Mouse (Mus musculus): ENCODE data around the gene Acsbg1.
A peak's percentile ranks its signal among the peaks of the same experiment; 100 is the strongest.
"Not testable (repeated sequence)": the region's sequence is repeated elsewhere in the genome, so short reads cannot be mapped to it uniquely, and the experiment has no call there.

The Acsbg1 gene

DNA sequence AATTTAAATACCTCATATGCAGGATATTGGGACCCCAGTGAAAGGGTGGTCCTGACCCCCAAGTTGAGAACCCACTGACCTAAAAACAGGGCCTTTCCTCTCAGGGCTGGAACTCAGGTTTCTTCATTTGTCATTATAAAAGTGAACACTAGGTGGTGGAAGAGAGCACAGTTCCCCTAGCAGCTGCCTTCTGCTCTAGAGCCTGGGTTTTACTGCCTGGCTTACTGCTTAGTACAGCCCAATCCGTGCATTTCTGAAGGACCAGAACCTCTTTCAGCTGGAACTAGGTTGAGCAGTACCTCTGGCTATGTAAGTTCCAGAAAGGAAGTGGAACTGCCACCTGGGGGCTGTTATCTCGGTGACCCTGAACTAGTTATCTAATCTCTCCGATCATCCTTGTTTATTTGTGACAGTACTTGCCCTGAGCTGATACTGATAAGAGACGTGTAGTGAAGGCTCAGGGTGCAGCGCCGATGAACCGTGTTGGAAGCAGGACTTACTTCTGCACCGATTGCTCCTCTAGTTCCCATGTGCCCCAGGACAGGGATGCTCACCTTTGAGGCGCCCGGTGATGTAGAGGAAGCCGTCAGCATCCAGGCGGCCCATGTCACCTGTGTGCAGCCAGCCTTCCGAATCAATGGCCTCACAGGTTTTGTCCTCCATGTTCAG lies 47.4 kb downstream of the Acsbg1 start:
- no peak for DNase-seq (ENCODE audit: low spot score in 2 of 2)

GRCm38 (mm10) chr9:54612781-54613191 lies 48.9 kb downstream of the Acsbg1 start:
- DNase-seq (ENCODE audit: low spot score in 2 of 2), result no peak

- no peak for DNase-seq (ENCODE audit: low spot score in 2 of 2)
Observed at GRCm38 (mm10) chr9:54604886-54605285, 56.8 kb downstream of the Acsbg1 start.

GRCm38 (mm10) chr9:54604131-54604654 lies 57.5 kb downstream of the Acsbg1 start:
- no peak for DNase-seq (ENCODE audit: low spot score in 2 of 2)

- no peak for DNase-seq (ENCODE audit: low spot score in 2 of 2)
Observed at GRCm38 (mm10) chr9:54602916-54603315, 58.8 kb downstream of the Acsbg1 start.

DNA sequence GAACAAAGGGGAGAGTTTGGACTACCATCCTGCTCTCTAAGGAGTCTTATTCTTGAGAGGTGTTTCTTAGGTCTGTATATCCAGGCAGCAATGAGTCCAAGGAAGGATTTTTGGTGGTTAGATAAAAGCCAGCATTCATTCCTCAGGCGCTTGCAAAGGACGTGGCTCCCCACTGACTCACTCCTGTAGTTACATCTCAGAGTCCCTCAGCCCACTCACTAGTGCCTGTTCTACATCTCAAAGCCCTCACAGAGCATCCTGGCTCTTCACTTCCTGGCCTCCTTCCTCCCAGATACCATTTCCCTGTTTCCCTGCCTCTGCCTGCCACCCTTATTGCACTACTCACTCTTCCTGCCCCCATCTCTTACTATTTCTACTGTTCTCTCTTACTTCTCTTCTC lies 59.3 kb downstream of the Acsbg1 start:
- DNase-seq (ENCODE audit: low spot score in 2 of 2), result no peak

- DNase-seq (ENCODE audit: low spot score in 2 of 2), result no peak
Observed at GRCm38 (mm10) chr9:54596752-54597465, 64.8 kb downstream of the Acsbg1 start.

- DNase-seq (ENCODE audit: low spot score in 2 of 2), result not testable (repeated sequence)
Observed at GRCm38 (mm10) chr9:54593652-54594051, 68.0 kb downstream of the Acsbg1 start.

DNA sequence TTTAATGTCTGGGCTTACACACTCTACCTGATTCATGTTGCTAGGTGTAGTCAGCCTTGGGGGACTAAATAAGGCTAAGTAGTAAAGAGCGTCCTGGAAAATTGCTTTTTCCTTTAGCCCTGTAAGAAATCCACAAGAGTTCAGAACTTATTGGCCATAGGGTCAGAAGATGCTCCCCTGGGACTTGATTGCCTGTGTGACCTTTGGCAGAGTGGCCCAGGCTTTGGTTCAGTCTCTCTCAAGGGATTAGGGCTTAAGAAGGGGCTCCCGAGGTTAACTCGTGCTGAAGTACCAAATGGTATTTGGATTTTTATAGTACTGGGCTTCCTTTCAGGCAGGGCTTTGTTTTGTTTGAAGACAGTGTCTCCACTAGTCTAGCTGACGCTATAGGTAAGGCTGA lies 73.8 kb downstream of the Acsbg1 start:
- DNase-seq (ENCODE audit: low spot score in 2 of 2), result no peak

DNA sequence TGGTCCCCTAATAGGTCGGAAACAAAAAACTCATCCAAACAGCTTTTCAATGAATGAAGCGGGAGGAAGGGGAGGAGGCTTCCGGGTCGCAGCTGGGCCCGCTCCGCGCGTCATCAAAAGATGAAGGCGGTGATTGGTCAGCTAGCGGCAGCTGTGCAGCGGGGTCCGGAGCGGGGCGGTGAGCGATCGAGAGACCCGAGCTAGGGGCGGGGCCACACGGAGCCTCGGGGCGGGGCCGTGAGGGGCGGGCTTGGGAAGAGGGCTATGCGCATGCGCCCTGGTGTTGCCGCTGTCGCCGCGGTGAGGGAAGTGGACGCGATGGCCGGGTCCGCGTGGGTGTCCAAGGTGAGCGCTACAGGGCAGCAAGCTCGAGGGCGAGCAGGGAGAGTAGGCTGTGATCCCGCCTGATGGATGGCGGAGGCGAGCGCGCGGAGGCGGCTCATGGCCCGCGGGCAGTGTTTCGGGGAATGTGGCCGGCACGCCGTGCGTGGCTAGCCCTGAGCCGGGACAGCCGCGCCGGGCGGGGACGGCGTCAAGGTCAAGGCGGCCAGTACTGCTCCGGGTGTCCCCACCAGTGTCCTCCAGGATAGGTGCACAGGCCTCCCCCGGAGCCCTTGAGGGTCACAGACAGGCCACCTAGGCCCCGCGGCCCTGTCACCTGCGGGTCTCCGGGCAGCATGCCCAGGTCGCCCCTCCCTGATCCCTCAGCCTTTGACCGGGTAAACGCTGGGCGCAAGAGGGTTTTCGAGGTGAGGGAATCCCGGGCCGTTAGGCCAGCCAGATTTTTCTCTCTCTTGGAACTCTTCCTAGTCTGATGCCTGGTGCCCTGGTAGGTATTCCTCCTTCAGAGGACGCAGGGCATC lies 75.2 kb downstream of the Acsbg1 start, which contains the start of gene Idh3a:
TSS of gene Idh3a (plus strand) at position 136 of the 863 bp plus-strand sequence.
- DNase-seq (ENCODE audit: low spot score in 2 of 2), result peak; percentile 97

- no peak for DNase-seq (ENCODE audit: low spot score in 2 of 2)
Observed at GRCm38 (mm10) chr9:54585839-54586198, 75.9 kb downstream of the Acsbg1 start.

- not testable (repeated sequence) for DNase-seq (ENCODE audit: low spot score in 2 of 2)
Observed at GRCm38 (mm10) chr9:54584127-54584526, 77.5 kb downstream of the Acsbg1 start.

- DNase-seq (ENCODE audit: low spot score in 2 of 2), result no peak
Observed at GRCm38 (mm10) chr9:54583712-54584111, 78.0 kb downstream of the Acsbg1 start.

DNA sequence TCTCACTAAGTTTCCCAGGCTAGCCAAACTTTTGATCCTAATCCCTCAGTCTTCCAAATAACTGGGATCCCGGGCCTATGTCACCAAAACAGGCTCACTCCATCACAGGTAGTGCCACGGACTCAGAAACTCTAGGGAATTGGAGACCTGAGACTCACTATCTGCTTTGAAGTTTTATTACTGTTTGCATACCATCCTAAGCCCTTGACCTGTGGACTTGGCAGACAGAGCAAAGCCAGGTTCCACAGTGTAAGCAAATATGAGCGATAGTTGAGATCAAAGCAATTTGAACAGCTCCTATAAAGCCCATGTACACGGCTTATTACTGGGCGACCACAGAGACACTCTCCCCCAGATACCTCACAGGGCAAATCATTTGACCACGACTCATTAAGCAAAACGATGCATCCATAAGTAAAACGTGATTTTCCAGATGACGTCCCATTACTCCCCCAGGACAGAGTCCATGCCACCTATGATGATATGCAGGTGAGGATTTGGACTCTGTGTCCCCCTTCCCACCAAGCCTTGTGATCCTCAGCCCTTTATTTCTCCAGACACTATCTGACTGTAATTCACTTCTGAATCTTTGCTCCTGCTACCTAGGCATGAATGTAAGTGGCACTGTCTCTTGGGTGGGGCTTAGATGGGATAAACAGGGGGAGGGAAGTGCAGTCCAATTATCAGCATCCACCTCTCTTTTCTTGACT lies 90.4 kb downstream of the Acsbg1 start:
- DNase-seq (ENCODE audit: low spot score in 2 of 2), result no peak

DNA sequence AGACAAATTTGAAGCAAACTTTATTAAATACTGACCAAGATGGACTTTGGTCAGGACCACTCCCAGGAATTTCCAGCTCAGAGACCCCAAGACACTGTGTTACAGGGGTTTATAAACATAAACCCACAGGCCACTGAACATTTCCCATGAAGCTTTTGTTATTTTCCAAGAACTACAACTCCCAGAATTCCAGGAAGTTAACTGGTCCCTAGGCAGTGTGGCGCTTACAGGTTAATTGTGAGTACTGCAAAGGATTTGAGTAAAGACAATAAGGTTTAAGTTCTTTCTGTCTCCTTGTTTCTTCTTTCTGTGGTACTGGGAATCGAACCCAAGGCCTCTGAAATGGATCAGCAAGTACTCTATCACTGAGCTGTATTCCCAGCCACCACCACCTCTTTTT lies 92.9 kb downstream of the Acsbg1 start:
- DNase-seq (ENCODE audit: low spot score in 2 of 2), result no peak

- DNase-seq (ENCODE audit: low spot score in 2 of 2), result no peak
Observed at GRCm38 (mm10) chr9:54566958-54567357, 94.7 kb downstream of the Acsbg1 start.

DNA sequence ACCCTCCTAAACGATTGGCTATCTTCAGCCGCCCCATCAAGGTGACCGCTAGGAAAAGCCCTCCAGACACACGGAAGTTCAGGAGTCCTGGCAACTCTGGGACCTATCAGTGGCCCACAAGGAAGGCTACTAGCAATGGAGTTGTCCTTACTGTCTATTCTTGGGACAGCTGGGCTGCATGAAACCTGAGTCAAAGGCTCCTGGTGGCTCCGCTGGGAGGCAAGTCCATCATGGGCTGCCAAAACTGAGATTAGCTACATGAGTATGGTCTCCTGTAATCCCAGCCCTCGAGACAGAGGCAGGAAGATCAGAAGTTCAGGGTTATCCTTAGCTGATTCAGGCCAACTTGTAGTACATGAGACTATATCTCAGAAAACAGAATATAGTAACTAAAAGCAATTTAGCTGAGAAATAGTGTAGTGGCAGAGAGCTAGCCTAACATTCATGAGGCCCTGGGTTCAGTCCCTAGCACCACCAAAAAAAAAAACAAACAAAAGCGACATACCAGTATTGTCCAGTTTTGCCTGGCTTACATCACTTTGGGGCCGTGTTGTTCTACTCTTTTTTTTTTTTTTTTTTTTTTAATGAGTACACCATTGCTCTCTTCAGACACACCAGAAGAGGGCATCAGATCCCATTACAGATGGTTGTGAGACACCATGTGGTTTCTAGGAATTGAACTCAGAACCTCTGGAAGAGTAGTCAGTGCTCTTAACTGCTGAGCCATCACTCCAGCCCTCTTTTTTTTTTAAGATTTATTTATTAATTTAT lies 100.7 kb downstream of the Acsbg1 start:
- DNase-seq (ENCODE audit: low spot score in 2 of 2), result no peak

DNA sequence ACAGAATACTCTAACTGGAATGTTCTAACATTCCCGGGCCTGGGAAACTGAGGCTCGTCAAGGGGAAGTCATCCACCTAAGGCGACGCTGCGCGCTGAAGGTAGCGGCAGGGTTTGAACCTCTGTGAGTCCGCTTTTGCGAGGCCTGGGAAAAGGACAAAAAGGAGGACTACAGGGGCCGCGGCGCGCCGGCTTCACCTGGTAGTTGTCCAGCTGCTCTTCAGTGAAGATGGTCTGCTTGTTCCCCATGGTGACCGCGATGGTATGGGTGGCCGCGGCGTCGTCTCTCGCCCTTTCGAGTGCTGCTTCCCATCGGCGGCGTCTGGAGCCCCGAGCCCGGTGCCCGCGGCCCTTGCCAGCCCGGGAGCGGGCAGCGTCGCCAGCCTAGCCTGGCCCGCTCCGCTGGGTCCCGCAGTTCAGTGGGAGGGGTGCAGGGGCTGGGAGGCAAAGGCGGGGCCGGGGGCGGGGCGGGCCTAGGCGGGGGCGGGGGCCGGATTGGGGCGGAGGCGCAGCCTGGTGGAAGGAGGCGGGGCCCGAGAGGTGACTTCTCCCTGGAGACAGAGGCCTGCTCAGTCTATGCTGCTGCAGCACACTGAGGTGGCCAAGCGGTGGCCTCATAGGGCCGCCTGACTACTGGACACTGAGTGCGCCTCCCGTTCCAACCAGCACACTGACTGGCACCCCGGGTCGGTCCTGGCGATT lies 101.7 kb downstream of the Acsbg1 start, which contains the start of gene Cib2:
TSS of gene Cib2 (minus strand) at position 448 of the 701 bp plus-strand sequence.
- peak; percentile 68 to 72 for DNase-seq (ENCODE audit: low spot score in 2 of 2)

- DNase-seq (ENCODE audit: low spot score in 2 of 2), result no peak
Observed at GRCm38 (mm10) chr9:54558731-54559130, 102.9 kb downstream of the Acsbg1 start.

DNA sequence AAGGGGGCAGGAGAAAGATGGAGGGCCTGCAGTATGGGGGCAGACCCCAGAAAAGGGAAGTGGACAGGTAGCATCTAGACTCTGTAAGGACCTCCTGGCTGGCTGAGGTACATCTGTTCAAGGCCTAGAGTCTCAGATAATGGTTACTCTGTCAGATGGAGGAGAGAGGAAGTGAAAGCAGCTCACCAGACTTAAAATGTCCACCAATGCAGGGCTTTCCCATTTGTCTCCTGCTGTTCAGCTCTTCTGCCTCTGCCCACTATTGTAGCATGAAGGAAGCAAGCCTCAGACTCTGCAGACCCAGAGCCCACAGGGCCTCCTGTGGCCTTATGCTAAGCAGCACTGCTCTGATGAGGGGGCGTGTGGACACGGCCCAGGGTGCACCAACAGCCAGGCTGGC lies 106.6 kb downstream of the Acsbg1 start:
- DNase-seq (ENCODE audit: low spot score in 2 of 2), result no peak

Measured in right cerebral cortex, postnatal 36 days (tissue).